Mouse (Mus musculus): Measurements from ENCODE around the gene Med27. TPM values are rescaled to one million over a fixed set of nuclear protein-coding genes. Genes with fewer than 3 reads are reported as not detected.

The Med27 gene
- polyA plus RNA-seq, 1 experiment, result 21.4 TPM

DNA sequence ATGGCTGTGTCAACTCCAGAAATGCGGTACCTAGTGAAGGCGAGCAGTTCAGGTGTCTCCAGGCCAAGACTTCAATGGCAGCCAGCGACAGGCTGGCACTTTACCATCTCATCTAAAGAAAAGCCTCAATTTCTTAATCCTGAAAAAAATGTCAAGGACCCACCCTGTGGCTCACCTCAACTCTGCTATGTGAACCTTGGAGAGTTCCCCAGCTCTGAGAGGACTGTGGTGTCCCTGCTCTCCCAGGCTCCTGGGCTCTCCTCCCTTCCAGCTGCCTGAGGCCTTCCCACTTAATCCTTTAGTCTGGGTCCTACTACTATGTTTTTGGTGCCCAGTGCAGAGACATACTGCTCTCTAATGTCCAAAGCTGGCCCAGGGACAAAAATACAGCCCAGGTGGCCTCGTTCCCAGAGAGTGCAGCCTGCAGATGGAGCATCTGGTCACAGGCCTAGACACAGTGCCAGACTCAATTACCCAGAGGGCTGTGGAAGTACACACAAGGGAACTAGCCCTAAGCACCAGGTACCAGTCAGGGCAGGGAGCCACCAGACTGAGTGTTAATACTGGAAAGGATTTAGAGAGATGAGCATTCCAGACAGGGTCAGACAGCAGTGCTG, 169.3 kb downstream of the Med27 start:
- Histone ChIP-seq H3K27me3 (ENCODE audit: control insufficient read depth, insufficient read depth, low read length, poor library complexity, severe bottlenecking) (no peaks in the 10 kb centered on the region), H3K27ac (ENCODE audit: insufficient read depth, low read length) (no peak overlapping the region)

DNA sequence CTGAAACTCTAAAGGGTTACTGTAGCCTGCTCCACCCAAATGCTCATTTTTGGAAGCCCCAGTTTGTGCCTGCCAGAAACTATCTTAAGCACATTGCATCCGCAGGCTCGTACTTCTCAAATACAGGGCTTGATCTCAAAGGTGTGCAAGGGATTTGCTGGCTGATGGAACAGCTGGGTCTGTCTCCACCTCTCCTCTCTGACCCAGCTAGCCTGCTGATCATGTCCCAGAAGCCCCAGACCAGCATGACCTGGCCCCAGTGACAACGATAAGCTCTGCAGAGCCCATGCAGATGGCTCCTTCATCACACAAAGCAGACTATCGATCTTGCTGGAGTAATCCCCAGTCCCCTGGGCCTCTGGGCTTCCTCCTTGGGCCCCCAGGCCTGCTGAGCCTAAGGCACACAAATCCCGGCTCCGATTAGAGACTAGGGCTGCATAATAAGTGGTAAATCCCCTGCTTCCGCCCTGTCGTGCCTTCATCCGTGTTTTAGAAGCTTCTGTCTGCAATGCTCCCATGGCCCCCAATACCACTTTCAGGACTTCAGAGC, 170.1 kb downstream of the Med27 start:
- no peaks in the 10 kb centered on the region for H3K4me1 ChIP-seq (ENCODE audit: control insufficient read depth, insufficient read depth, low read length)
- no peaks in the 10 kb centered on the region for H3K9me3 ChIP-seq (replicated peaks; ENCODE audit: control insufficient read depth, insufficient read depth, low read length, poor library complexity, severe bottlenecking)
- H3K27ac ChIP-seq (ENCODE audit: insufficient read depth, low read length), result no peak overlapping the region
- H3K9ac ChIP-seq (ENCODE audit: low read depth, poor library complexity, severe bottlenecking), result no peak overlapping the region
- no peaks in the 10 kb centered on the region for H3K36me3 ChIP-seq (ENCODE audit: control insufficient read depth, insufficient read depth, low read length, poor library complexity, severe bottlenecking)
- no peaks in the 10 kb centered on the region for H3K27me3 ChIP-seq (ENCODE audit: control insufficient read depth, insufficient read depth, low read length, poor library complexity, severe bottlenecking)
- no peak overlapping the region for H3K4me3 ChIP-seq (ENCODE audit: low read depth, low read length)
- TF ChIP-seq POLR2A (IDR thresholded peaks at IDR 0.05; ENCODE audit: insufficient read depth, low read length) (no peak), EP300 (IDR thresholded peaks at IDR 0.05; ENCODE audit: insufficient read depth, low read depth, low read length) (no peak), CTCF (IDR thresholded peaks at IDR 0.05; ENCODE audit: low read depth, low read length) (no peak)

More for the DNA sequence above, 169.3 kb downstream of the Med27 start:
- Histone ChIP-seq H3K4me1 (ENCODE audit: control insufficient read depth, insufficient read depth, low read length) (no peaks in the 10 kb centered on the region), H3K36me3 (ENCODE audit: control insufficient read depth, insufficient read depth, low read length, poor library complexity, severe bottlenecking) (no peaks in the 10 kb centered on the region), H3K9ac (ENCODE audit: low read depth, poor library complexity, severe bottlenecking) (no peak overlapping the region), H3K9me3 (replicated peaks; ENCODE audit: control insufficient read depth, insufficient read depth, low read length, poor library complexity, severe bottlenecking) (no peaks in the 10 kb centered on the region), H3K4me3 (ENCODE audit: low read depth, low read length) (no peak overlapping the region)
- TF ChIP-seq POLR2A (IDR thresholded peaks at IDR 0.05; ENCODE audit: insufficient read depth, low read length) (no peak), EP300 (IDR thresholded peaks at IDR 0.05; ENCODE audit: insufficient read depth, low read depth, low read length) (no peak), CTCF (IDR thresholded peaks at IDR 0.05; ENCODE audit: low read depth, low read length) (no peak)

- Histone ChIP-seq H3K36me3 (ENCODE audit: control insufficient read depth, insufficient read depth, low read length, poor library complexity, severe bottlenecking) (no peaks in the 10 kb centered on the region), H3K9ac (ENCODE audit: low read depth, poor library complexity, severe bottlenecking) (no peak overlapping the region)
- TF ChIP-seq CTCF (IDR thresholded peaks at IDR 0.05; ENCODE audit: low read depth, low read length), result no peak
- no peak for TF ChIP-seq POLR2A (IDR thresholded peaks at IDR 0.05; ENCODE audit: insufficient read depth, low read length)
- TF ChIP-seq EP300 (IDR thresholded peaks at IDR 0.05; ENCODE audit: insufficient read depth, low read depth, low read length), result no peak
Measured at GRCm38 (mm10) chr2:29519402-29519801, 172.8 kb downstream of the Med27 start.

GRCm38 (mm10) chr2:29520206-29520605, 173.6 kb downstream of the Med27 start:
- TF ChIP-seq CTCF (IDR thresholded peaks at IDR 0.05; ENCODE audit: low read depth, low read length), result no peak
- no peak for TF ChIP-seq EP300 (IDR thresholded peaks at IDR 0.05; ENCODE audit: insufficient read depth, low read depth, low read length)
- no peak for TF ChIP-seq POLR2A (IDR thresholded peaks at IDR 0.05; ENCODE audit: insufficient read depth, low read length)
- Histone ChIP-seq H3K9ac (ENCODE audit: low read depth, poor library complexity, severe bottlenecking) (no peak overlapping the region), H3K9me3 (replicated peaks; ENCODE audit: control insufficient read depth, insufficient read depth, low read length, poor library complexity, severe bottlenecking) (no peaks in the 10 kb centered on the region), H3K4me1 (ENCODE audit: control insufficient read depth, insufficient read depth, low read length) (no peaks in the 10 kb centered on the region), H3K36me3 (ENCODE audit: control insufficient read depth, insufficient read depth, low read length, poor library complexity, severe bottlenecking) (no peaks in the 10 kb centered on the region), H3K4me3 (ENCODE audit: low read depth, low read length) (no peak overlapping the region), H3K27ac (ENCODE audit: insufficient read depth, low read length) (no peak overlapping the region), H3K27me3 (ENCODE audit: control insufficient read depth, insufficient read depth, low read length, poor library complexity, severe bottlenecking) (no peaks in the 10 kb centered on the region)

More at GRCm38 (mm10) chr2:29519402-29519801, 172.8 kb downstream of the Med27 start:
- Histone ChIP-seq H3K27me3 (ENCODE audit: control insufficient read depth, insufficient read depth, low read length, poor library complexity, severe bottlenecking) (no peaks in the 10 kb centered on the region), H3K4me3 (ENCODE audit: low read depth, low read length) (no peak overlapping the region), H3K27ac (ENCODE audit: insufficient read depth, low read length) (no peak overlapping the region), H3K4me1 (ENCODE audit: control insufficient read depth, insufficient read depth, low read length) (no peaks in the 10 kb centered on the region), H3K9me3 (replicated peaks; ENCODE audit: control insufficient read depth, insufficient read depth, low read length, poor library complexity, severe bottlenecking) (no peaks in the 10 kb centered on the region)

- H3K9me3 ChIP-seq (replicated peaks; ENCODE audit: control insufficient read depth, insufficient read depth, low read length, poor library complexity, severe bottlenecking), result no peaks in the 10 kb centered on the region
- H3K36me3 ChIP-seq (ENCODE audit: control insufficient read depth, insufficient read depth, low read length, poor library complexity, severe bottlenecking), result no peaks in the 10 kb centered on the region
- no peak overlapping the region for H3K4me3 ChIP-seq (ENCODE audit: low read depth, low read length)
- TF ChIP-seq EP300 (IDR thresholded peaks at IDR 0.05; ENCODE audit: insufficient read depth, low read depth, low read length), result no peak
- TF ChIP-seq POLR2A (IDR thresholded peaks at IDR 0.05; ENCODE audit: insufficient read depth, low read length), result no peak
- no peaks in the 10 kb centered on the region for H3K4me1 ChIP-seq (ENCODE audit: control insufficient read depth, insufficient read depth, low read length)
- H3K9ac ChIP-seq (ENCODE audit: low read depth, poor library complexity, severe bottlenecking), result no peak overlapping the region
- no peaks in the 10 kb centered on the region for H3K27me3 ChIP-seq (ENCODE audit: control insufficient read depth, insufficient read depth, low read length, poor library complexity, severe bottlenecking)
- no peak overlapping the region for H3K27ac ChIP-seq (ENCODE audit: insufficient read depth, low read length)
Measured at GRCm38 (mm10) chr2:29521486-29521885, 174.9 kb downstream of the Med27 start.
